Mouse (Mus musculus) heart, adult 2 months (tissue): ENCODE measurements around the gene Gramd1b. TPM values are rescaled to one million over a fixed set of nuclear protein-coding genes. Genes with fewer than 3 reads are reported as not detected.

Experiments used
- DNase-seq, 2 experiments: peaks; one replicate each; pipeline ENCODE4 v3.0.0; 2021
- H3K27ac ChIP-seq: fragments of 200-600 bp; 2 replicates; pipeline ENCODE4 v1.8.1; 2022
- H3K27me3 ChIP-seq: fragments of 200-500 bp; 2 replicates; pipeline ENCODE4 v1.6.1; 2012; ENCODE audit warnings: mild to moderate bottlenecking, low read length, inconsistent platforms, mixed read lengths; ENCODE audit not compliant: control insufficient read depth, insufficient read depth
- H3K36me3 ChIP-seq: fragments of 200-500 bp; 2 replicates; pipeline ENCODE4 v1.6.1; 2012; ENCODE audit warnings: low read length, inconsistent platforms; ENCODE audit not compliant: control insufficient read depth, insufficient read depth
- H3K4me1 ChIP-seq: fragments of 200-500 bp; 2 replicates; pipeline ENCODE4 v1.6.1; 2011; ENCODE audit warnings: low read length; ENCODE audit not compliant: control insufficient read depth, insufficient read depth
- H3K4me3 ChIP-seq: fragments of 200-600 bp; 2 replicates; pipeline ENCODE4 v1.8.1; 2022
- H3K79me2 ChIP-seq: fragments of 200-500 bp; replicated peaks from 2 replicates; pipeline ENCODE4 v1.6.1; 2012; ENCODE audit warnings: mild to moderate bottlenecking, inconsistent platforms, low read length, moderate library complexity, mixed read lengths; ENCODE audit not compliant: control insufficient read depth, insufficient read depth
- H3K9ac ChIP-seq: fragments of 200-500 bp; 2 replicates; pipeline ENCODE4 v1.6.1; 2012; ENCODE audit warnings: low read depth, mild to moderate bottlenecking, control low read depth, inconsistent platforms, low read length, mixed read lengths
- CTCF ChIP-seq: fragments of 200-600 bp; IDR thresholded peaks from 2 replicates; pipeline ENCODE4 v1.8.1; 2022; ENCODE audit warnings: antibody characterized with exemption, mild to moderate bottlenecking, moderate library complexity
- EP300 ChIP-seq: fragments of 200-500 bp; IDR thresholded peaks from 2 replicates; pipeline ENCODE4 v1.6.1; 2011; ENCODE audit warnings: low read depth, low read length, control low read depth; ENCODE audit not compliant: insufficient read depth
- POLR2A ChIP-seq: fragments of 200-500 bp; IDR thresholded peaks from 2 replicates; pipeline ENCODE4 v1.6.1; 2011; ENCODE audit warnings: mild to moderate bottlenecking, low read depth, low read length, control low read depth; ENCODE audit not compliant: insufficient read depth
- WGBS: fragments of 180-500 bp; shearing (Covaris S2); methylation state at CpG from one replicate; pipeline ENCODE4 v1.1.7; 2018; 5-methylcytosine and 5-hydroxymethylcytosine counted together
- intact Hi-C: fragments of 180-260 bp; cut with DNase I; formaldehyde crosslinking; loops from one replicate; pipeline ENCODE4 v1.15.1; 2025
- polyA plus RNA-seq: library from polyadenylated mRNA; depleted of rRNA; stranded (reverse); fragments of >200 nt; gene quantifications from 2 replicates; pipeline ENCODE4 v1.2.3, GENCODE M21; 2012
- total RNA-seq, 2 experiments: library from RNA; stranded (reverse); gene quantifications; 2 replicates each; pipeline ENCODE4 v1.2.3; 2021

The Gramd1b gene
- total and polyA plus RNA-seq, 3 experiments: 16.9 to 25.0 (median 17.3) TPM

- no peaks in the 10 kb centered on the region for H3K27me3 ChIP-seq
- TF ChIP-seq CTCF (peak; percentile 86), POLR2A (no peak), EP300 (0 out of 2 replicates have a peak, but pooled peaks have one; percentile 41)
- 45% methylated on average over 4 of the region's 4 CpGs for WGBS
- H3K36me3 ChIP-seq: no peaks in the 10 kb centered on the region
- no peak overlapping the region for H3K27ac ChIP-seq
- no peaks in the 10 kb centered on the region for H3K4me1 ChIP-seq
- intact Hi-C loops: loop anchor here (1.0 to 5.0 kb wide), 2 partner anchors 64 to 147 kb away; no protein-coding TSS in a partner anchor
- H3K9ac ChIP-seq: no peak overlapping the region
- H3K79me2 ChIP-seq: no peaks in the 10 kb centered on the region
- DNase-seq: peak; percentile 59 to 68
- no peak overlapping the region for H3K4me3 ChIP-seq
These were observed 51.9 kb downstream of the Gramd1b start for GRCm38 (mm10) chr9:40479333-40479732.

- 50% methylated on average over 9 of the region's 9 CpGs for WGBS
- Histone ChIP-seq H3K79me2 (no peaks in the 10 kb centered on the region), H3K27ac (no peak overlapping the region), H3K27me3 (no peaks in the 10 kb centered on the region), H3K36me3 (no peaks in the 10 kb centered on the region), H3K4me1 (no peaks in the 10 kb centered on the region), H3K4me3 (no peak overlapping the region), H3K9ac (no peak overlapping the region)
- TF ChIP-seq POLR2A (no peak), EP300 (no peak), CTCF (no peak)
- intact Hi-C loops: loop anchor here (5.0 kb wide), 1 partner anchor 146 kb away; no protein-coding TSS in a partner anchor
- DNase-seq: no peak
These were observed 52.9 kb downstream of the Gramd1b start for GRCm38 (mm10) chr9:40478146-40478900.

GRCm38 (mm10) chr9:40477611-40478010, 53.6 kb downstream of the Gramd1b start:
- WGBS: 80% methylated on average over 2 of the region's 2 CpGs
- DNase-seq: no peak
- Histone ChIP-seq H3K27me3 (no peaks in the 10 kb centered on the region), H3K27ac (no peak overlapping the region), H3K9ac (no peak overlapping the region), H3K36me3 (no peaks in the 10 kb centered on the region), H3K4me3 (no peak overlapping the region), H3K79me2 (no peaks in the 10 kb centered on the region), H3K4me1 (no peaks in the 10 kb centered on the region)
- intact Hi-C loops: loop anchor here (5.0 kb wide), 1 partner anchor 145 kb away; no protein-coding TSS in a partner anchor
- TF ChIP-seq CTCF (no peak), EP300 (no peak), POLR2A (no peak)

- no peak for TF ChIP-seq CTCF
- TF ChIP-seq EP300: no peak
- no peak for TF ChIP-seq POLR2A
- no peak for DNase-seq
- H3K9ac ChIP-seq: no peak overlapping the region
- intact Hi-C loops: loop anchor here (5.0 kb wide), 1 partner anchor 144 kb away; no protein-coding TSS in a partner anchor
- WGBS: 87% methylated on average over 11 of the region's 11 CpGs
- H3K27me3 ChIP-seq: no peaks in the 10 kb centered on the region
- no peak overlapping the region for H3K4me3 ChIP-seq
- H3K79me2 ChIP-seq: no peaks in the 10 kb centered on the region
- H3K27ac ChIP-seq: no peak overlapping the region
- no peaks in the 10 kb centered on the region for H3K36me3 ChIP-seq
- H3K4me1 ChIP-seq: no peaks in the 10 kb centered on the region
These were observed 55.1 kb downstream of the Gramd1b start for GRCm38 (mm10) chr9:40476098-40476497.

GRCm38 (mm10) chr9:40472961-40473510, 58.1 kb downstream of the Gramd1b start:
- Histone ChIP-seq H3K9ac (no peak overlapping the region), H3K36me3 (no peaks in the 10 kb centered on the region), H3K27me3 (no peaks in the 10 kb centered on the region), H3K79me2 (no peaks in the 10 kb centered on the region), H3K4me3 (no peak overlapping the region), H3K27ac (no peak overlapping the region), H3K4me1 (no peaks in the 10 kb centered on the region)
- intact Hi-C loops: no loop called here
- WGBS: 74% methylated on average over 9 of the region's 9 CpGs
- TF ChIP-seq POLR2A (no peak), CTCF (no peak), EP300 (no peak)
- no peak for DNase-seq
